Comparison of ENCODE assay signal across 14 mouse cellular contexts in the genomic region with DNA sequence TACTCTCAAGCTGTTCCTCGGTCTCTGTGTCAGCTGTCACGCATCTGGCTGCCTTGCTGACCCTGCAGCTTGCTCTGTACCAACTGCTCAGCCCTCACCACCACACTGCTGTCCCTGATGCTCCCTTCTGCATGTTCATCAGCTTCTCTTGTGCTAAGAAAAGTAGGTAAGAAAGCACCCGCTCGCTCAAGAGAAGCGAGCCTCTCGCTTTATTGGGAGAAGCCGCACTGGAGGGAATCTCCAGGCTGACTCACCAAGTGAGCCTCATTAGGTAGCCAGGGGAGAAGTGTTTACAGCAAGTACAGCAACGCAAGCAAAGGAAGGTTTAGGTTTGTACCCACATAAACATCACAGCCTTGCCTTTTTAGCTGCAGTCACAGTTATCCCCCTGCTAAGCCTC.
"Had no signal": no experiment of that assay in that cellular context is flagged by ENCODE, and none has a peak within 500 bp of the region (broad histone marks: within the 10 kb centered on the region; RNA-seq: fewer than 3 reads in every experiment).

No protein-coding gene starts in this region.

- H3K9me3 ChIP-seq: limb, embryonic 10.5 days; liver, embryonic 15.5 days; midbrain, embryonic 13.5 days; neural tube, embryonic 15.5 days had no signal

- DNase-seq: kidney, adult 8-10 months; kidney, postnatal 25 days; lung, adult 2 months; lung, postnatal 36 days; right cerebral cortex, postnatal 25 days; thymus, postnatal 4 days had no signal

- H3K27ac ChIP-seq: limb, embryonic 10.5 days; liver, embryonic 15.5 days; midbrain, embryonic 13.5 days; neural tube, embryonic 15.5 days; stomach, postnatal 0 days had no signal

- H3K36me3 ChIP-seq: limb, embryonic 10.5 days; liver, embryonic 15.5 days; midbrain, embryonic 13.5 days; neural tube, embryonic 15.5 days had no signal

- H3K27me3 ChIP-seq: liver, embryonic 15.5 days; midbrain, embryonic 13.5 days; neural tube, embryonic 15.5 days had no signal

- ATAC-seq: intestine, postnatal 0 days; lung, postnatal 0 days; midbrain, embryonic 13.5 days had no signal

- H3K4me3 ChIP-seq: limb, embryonic 10.5 days; liver, embryonic 15.5 days; midbrain, embryonic 13.5 days; myocyte; neural tube, embryonic 15.5 days had no signal

- H3K4me1 ChIP-seq: liver, embryonic 15.5 days; neural tube, embryonic 15.5 days had no signal
